Mouse (Mus musculus): ENCODE measurements around the gene Insl3. TPM values are rescaled to one million over a fixed set of nuclear protein-coding genes. Genes with fewer than 3 reads are reported as not detected.

Insl3 gene
- 1.4 and 1.8 TPM in 2 replicates for polyA plus RNA-seq (2012; rRNA removed)

DNA sequence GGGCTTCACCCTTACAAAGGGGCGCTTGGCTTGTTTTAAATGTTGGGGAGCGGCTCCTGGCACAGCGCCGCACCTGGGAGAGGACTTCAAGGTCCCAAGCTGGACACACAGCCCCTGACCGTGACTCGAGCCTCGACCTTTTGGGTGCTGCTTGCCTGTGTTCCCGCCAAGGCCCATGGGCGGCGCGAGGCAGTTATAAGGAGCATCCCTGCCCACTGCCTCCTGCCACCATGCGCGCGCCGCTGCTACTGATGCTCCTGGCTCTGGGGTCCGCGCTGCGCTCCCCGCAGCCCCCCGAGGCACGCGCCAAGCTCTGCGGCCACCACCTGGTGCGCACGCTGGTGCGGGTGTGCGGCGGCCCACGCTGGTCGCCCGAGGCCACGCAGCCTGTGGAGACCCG lies at the start of gene Insl3:
Gene Insl3 (plus strand): TSS at position 187 of the 400 bp plus-strand sequence.
- DNase-seq (ENCODE audit: extremely low spot score in 1 of 2, low spot score in 1 of 2): no peak

GRCm38 (mm10) chr8:71639318-71639717 lies 49.7 kb upstream of the Insl3 start:
- DNase-seq (ENCODE audit: extremely low spot score in 1 of 2, low spot score in 1 of 2): no peak

- no peak for DNase-seq (ENCODE audit: extremely low spot score in 1 of 2, low spot score in 1 of 2)
Observed at GRCm38 (mm10) chr8:71645510-71645909, 43.5 kb upstream of the Insl3 start.

GRCm38 (mm10) chr8:71654600-71654999 lies 34.4 kb upstream of the Insl3 start:
- no peak for DNase-seq (ENCODE audit: extremely low spot score in 1 of 2, low spot score in 1 of 2)

GRCm38 (mm10) chr8:71657816-71658215 lies 31.2 kb upstream of the Insl3 start:
- no peak for DNase-seq (ENCODE audit: extremely low spot score in 1 of 2, low spot score in 1 of 2)

GRCm38 (mm10) chr8:71658515-71659049 lies 30.4 kb upstream of the Insl3 start:
- no peak for DNase-seq (ENCODE audit: extremely low spot score in 1 of 2, low spot score in 1 of 2)

DNA sequence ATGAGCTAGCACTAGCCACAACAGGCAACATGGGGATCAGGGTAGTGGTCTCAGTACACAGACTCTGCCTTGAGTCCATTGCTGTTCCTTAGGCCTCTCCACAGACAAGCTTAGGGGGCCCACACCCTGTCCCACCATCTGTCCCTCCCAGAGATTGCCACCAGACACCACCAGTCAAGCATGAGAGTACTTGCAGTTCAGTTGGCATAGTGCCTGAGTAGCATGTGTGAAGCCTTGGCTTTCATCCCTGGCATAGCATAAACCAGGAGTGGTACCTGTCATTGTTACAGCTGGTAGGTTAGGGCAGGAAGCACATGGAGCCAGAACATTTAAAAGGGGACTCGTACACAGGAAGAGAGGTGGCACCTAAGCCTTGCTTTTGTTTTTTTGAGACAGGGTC lies 29.3 kb upstream of the Insl3 start:
- DNase-seq (ENCODE audit: extremely low spot score in 1 of 2, low spot score in 1 of 2): no peak

DNA sequence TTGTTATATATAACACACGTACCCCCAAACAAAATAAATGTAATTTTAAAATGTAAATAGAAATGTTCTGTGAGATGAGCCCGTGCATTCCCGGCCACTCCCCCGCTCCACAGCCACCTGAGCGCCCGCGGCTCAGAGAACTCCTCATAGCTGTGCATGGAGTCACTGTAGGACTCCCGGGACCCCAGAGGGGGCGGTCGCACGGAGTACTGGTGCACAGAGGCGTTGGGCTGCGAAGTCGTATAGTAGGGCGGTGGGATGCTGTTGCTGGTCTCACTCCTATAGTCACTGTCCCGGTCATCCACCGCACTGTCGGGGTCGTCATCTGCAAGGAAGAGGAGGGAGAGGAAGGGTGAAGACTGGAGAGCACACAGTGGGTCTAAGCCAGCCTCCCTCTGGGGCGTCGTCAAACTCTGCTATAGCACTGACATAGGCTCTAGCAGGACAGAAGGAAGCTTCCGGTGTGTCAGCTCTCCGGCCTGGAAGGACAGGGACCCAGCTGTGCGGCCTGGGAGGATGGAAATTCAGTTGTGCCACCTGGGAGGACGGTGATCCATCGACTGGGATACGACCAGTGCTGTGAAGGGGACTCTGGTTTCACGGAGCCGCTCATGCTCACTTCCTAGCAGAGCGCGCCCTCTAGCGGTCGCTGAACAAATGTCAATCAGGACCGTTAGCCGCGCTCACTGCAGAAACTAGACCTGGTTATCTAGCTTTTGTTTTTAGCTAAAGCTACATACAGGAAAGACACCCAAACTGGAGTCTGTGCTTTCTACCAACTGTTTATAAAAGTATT lies 28.5 kb upstream of the Insl3 start:
- DNase-seq (ENCODE audit: extremely low spot score in 1 of 2, low spot score in 1 of 2): peak; percentile 67 to 93

DNA sequence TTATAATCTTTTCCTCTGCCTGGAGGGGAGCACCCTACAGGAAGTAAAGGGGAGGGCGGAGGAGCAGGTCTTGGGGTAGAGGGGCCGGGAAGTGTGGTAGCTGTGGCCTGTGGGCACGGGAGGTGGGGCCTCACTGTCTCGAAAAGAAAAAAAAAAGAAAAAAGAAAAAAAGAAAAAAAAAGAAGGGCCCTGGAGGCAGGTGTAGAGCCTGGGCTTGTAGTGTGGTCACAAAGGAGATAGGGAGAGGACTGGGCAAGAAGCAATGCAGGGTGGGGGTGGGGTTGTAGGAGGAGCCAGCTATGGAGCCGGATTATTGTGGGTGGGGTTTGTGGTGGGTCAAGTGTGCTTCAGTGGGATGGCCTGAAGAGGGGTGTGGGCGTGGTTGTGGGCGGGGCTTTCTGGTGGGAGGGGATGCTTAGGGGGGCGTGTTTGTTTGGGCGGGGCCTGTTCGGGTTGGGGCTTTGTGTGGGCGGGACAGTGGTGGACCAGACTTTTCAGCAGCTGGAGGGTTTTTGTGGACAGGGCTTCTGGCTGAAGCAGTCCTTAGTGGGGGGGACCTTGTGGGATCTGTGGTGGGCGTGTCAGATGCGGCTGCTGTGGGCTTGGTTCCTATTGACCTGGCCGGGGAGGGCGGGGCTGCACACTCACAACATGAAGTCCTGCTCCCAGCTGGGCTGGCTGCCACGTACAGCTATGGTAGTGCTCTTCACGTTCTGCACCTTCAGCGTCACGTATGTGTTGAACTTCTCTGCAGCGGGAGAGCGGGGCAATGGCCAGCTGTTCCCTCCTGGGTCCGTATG lies 23.5 kb upstream of the Insl3 start:
- no peak for DNase-seq (ENCODE audit: extremely low spot score in 1 of 2, low spot score in 1 of 2)

GRCm38 (mm10) chr8:71666855-71667254 lies 22.2 kb upstream of the Insl3 start:
- DNase-seq (ENCODE audit: extremely low spot score in 1 of 2, low spot score in 1 of 2): no peak

DNA sequence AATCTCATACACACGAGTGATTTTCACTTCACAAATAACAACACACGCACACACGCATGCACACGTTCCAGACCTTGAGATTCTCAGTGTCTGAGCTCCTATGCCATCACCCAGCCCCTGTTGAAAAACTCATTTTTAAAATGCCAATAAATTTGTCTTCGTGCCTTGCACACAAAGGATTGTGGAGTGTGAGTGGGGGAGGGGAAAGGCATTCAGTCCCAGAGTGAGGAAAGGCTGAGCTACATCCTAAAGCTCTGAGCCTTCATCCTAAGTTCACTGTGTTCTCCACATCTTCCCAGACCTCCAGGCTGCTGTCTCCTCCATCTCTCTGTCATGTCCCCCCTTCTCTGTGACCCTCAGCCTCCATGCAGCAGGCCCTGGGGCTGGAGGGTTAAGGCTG lies 21.8 kb upstream of the Insl3 start:
- DNase-seq (ENCODE audit: extremely low spot score in 1 of 2, low spot score in 1 of 2): no peak

DNA sequence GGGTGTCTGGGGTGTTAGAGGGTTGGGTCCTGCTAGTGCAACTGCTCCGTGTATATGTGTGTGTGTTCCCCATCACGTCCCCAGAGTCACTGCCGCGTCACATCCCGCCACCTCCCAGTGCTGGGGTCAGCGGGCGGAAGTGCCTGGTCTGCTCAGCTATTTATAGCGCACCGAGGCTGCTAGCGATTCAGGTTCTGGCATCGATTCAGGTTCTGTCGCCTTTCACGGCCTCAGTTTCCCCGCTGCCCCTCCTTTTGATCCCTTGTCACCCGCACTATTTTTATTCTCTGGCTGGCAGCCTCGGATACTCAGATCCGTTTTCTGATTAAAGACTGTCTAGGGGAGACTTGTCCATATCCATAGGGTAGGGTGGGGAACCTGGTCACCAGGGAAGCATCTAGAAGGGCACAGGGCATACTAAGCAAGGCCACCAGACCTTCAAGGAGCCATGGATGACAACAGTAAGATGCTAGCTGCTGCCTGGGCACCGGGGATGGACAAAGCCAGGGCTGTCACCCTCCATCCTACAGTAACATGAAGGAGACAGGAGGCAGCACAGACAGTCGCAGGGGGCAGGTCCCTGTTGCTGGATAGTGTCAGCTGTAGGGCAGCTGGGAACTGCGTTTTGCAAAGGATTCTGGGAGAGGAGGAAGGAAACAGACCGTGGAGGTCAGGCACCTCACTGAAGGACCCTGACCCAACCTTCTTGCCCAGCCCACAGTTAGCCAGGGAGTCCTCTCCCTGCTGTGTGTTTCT lies 20.6 kb upstream of the Insl3 start:
- peak in 1 of 2 experiments; percentile 56 for DNase-seq (ENCODE audit: extremely low spot score in 1 of 2, low spot score in 1 of 2)

DNA sequence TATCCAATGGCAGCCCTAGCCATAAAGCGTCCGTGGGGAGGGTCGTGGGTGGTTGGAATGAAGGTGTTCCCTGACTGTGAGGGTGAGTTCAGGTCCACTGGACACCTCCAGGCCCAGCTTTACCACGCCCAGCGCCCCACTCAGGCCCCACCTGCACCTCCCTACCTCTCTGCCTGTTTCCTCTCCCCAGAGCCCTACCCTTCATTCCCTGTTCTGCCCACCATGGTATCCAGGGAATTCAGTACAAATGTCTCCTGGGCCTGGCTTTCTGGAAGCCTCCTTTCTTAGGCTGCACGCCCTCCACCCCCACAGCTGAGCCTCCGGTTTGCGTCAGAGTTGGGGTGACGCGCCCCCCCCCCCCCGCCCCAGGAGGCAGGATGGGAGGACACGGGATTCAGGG lies 18.8 kb upstream of the Insl3 start:
- peak in 1 of 2 experiments; percentile 59 for DNase-seq (ENCODE audit: extremely low spot score in 1 of 2, low spot score in 1 of 2)

DNA sequence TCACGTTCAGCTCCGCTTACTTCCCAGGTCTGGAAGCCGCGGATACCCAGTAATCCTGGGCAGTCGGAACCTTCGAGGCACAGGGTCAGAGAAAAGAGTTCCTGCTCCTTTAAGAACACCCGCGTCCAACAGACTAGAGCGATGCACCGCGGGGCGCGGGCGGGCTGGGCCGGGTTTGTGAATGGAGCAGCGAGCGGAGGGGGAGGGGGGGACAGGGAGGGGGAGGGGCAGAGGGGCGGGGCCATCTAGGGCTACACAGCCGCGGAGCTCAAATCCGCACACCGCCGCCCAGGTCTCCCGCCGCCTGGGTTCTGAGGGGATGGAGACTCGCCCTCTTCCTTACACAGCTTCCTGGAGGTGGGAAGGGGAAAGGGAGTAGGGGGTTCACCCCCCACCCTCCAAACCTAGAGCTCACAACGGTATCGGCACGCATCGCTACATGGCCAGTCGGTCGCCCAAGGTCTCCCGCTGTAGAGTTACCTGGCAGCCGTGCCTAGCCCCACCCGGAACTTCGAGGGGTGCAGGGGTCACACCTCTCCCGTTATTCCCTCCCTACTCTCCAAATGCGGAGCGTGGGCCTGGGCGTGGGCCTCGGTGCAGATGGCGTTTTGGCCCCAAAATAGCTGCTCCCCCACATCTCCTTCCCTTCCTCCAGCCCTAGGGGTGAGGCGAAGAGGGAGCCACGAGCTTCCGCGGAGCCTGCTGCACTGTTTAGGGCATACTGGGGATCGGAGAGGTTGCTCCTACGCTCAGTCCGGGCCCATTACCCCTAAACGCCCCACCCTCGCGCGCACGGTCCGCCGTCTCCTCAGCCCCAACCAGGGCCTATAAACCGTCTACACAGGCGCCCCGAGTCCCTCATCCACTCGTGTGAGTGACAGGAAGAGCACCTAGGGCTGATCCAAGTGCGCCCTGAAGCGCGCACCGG lies 18.1 kb upstream of the Insl3 start:
- DNase-seq (ENCODE audit: extremely low spot score in 1 of 2, low spot score in 1 of 2): peak; percentile 54 to 79

DNA sequence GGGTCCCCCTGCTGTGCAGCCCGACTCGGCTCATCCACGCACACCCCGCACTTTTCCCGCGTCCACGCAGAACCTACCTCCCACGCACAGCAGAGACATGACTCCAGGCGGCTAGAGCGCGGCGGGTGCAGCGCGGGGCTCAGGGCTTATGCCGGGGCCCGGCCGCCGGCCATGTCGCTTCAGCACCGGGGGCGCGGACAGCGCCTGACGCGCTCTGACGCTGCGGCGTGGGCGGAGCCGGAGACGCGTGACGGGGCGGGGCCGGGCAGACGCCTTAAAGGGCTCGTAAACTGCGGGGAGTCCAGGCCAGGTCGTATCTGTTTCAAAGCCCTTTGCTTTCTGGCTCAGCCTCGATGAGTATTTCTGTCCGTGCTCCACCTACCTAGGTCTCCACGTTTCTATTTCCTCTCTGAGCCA lies 17.5 kb upstream of the Insl3 start, which contains the start of gene Unc13a:
Gene Unc13a (minus strand): TSS at position 209 of the 417 bp plus-strand sequence.
- DNase-seq (ENCODE audit: extremely low spot score in 1 of 2, low spot score in 1 of 2): peak; percentile 77 to 94

GRCm38 (mm10) chr8:71672168-71672735 lies 16.8 kb upstream of the Insl3 start:
- DNase-seq (ENCODE audit: extremely low spot score in 1 of 2, low spot score in 1 of 2): no peak

- DNase-seq (ENCODE audit: extremely low spot score in 1 of 2, low spot score in 1 of 2): no peak
Observed at GRCm38 (mm10) chr8:71674071-71674470, 14.9 kb upstream of the Insl3 start.

GRCm38 (mm10) chr8:71675456-71676019 lies 13.5 kb upstream of the Insl3 start:
- DNase-seq (ENCODE audit: extremely low spot score in 1 of 2, low spot score in 1 of 2): no peak
